Mouse (Mus musculus): ENCODE results near the gene Psmg4. TPM values are rescaled to one million over a fixed set of nuclear protein-coding genes. Genes with fewer than 3 reads are reported as not detected.

Gene Psmg4
- polyA plus RNA-seq, 1 experiment: 30.1 TPM

DNA sequence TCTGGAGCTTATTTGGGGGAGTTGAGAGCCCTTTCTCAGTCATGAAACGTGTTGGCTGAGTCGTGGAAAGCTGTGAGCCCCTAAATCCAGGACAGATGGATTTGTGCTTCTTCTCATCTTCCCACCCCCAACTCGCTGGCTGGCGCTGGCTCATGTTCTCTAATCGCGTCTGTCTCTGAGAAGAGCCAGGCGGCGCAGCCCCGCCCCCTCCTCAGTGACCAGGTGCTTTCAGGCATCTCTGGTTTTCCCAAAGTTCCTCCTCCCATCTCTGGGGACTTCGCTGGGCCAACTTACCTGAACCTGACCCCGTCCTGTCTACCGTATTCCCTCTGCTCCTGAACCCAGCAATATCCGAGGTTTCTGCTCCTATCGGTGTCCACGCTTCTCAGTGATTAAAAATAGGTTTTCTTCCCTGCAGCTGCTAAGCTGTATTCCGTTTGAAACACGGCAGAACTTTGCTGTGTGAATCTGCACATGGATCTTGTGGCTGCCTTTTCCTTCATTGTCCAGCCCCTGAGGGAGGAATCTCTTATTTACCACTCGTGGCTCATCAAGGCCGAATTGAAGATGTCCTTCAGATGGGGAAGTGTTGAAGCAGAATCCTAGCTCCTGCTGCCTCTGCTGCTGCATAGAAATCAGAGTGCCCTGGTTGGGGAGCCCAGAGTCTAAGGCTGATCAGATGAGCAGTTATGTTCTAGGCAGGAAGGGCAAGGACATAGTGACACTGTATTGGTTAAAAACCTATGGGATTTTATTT is 12.3 kb upstream of the Psmg4 start:
- TF ChIP-seq CTCF (IDR thresholded peaks at IDR 0.05; ENCODE audit: control insufficient read depth, insufficient read depth, low read length): no peak
- no peak for TF ChIP-seq POLR2A (IDR thresholded peaks at IDR 0.05; ENCODE audit: borderline replicate concordance, control insufficient read depth, low read depth, low read length)
- H3K27ac ChIP-seq (ENCODE audit: control insufficient read depth, insufficient read depth, low read depth, low read length, poor library complexity): no peak overlapping the region
- WGBS: 57% methylated on average over 19 of the region's 19 CpGs
- H3K4me1 ChIP-seq (ENCODE audit: control insufficient read depth, insufficient read depth, low read length): no peaks in the 10 kb centered on the region
- no peak overlapping the region for H3K4me3 ChIP-seq (replicated peaks; ENCODE audit: control insufficient read depth, low read depth, low read length)

DNA sequence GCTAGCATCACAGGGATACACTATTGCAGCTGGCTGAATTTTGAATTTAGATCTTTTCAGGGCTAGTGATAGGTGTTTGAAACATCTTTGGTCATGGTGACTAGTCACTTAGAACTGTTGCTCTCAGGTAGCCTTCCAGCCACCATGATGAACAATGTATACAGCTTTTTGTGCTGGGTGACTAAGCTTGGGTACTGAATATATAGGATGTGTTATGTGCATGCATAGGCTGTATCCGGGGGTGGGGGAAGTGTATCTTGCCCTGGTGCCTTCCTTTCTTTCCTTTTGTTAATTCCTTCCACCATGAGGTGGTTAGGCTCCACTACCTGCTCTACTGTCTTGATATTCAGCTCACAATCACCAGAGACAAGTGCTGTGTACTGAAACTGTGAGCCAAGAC is 11.3 kb upstream of the Psmg4 start:
- Histone ChIP-seq H3K4me1 (ENCODE audit: control insufficient read depth, insufficient read depth, low read length) (no peaks in the 10 kb centered on the region), H3K27ac (ENCODE audit: control insufficient read depth, insufficient read depth, low read depth, low read length, poor library complexity) (no peak overlapping the region), H3K4me3 (replicated peaks; ENCODE audit: control insufficient read depth, low read depth, low read length) (no peak overlapping the region)
- TF ChIP-seq CTCF (IDR thresholded peaks at IDR 0.05; ENCODE audit: control insufficient read depth, insufficient read depth, low read length) (no peak), POLR2A (IDR thresholded peaks at IDR 0.05; ENCODE audit: borderline replicate concordance, control insufficient read depth, low read depth, low read length) (no peak)
- WGBS: 69% methylated on average over 1 of the region's 1 CpGs

GRCm38 (mm10) chr13:34152695-34153094 is 10.1 kb upstream of the Psmg4 start:
- no peak overlapping the region for H3K27ac ChIP-seq (ENCODE audit: control insufficient read depth, insufficient read depth, low read depth, low read length, poor library complexity)
- no peaks in the 10 kb centered on the region for H3K4me1 ChIP-seq (ENCODE audit: control insufficient read depth, insufficient read depth, low read length)
- H3K4me3 ChIP-seq (replicated peaks; ENCODE audit: control insufficient read depth, low read depth, low read length): no peak overlapping the region
- 81% methylated on average over 7 of the region's 7 CpGs for WGBS
- no peak for TF ChIP-seq CTCF (IDR thresholded peaks at IDR 0.05; ENCODE audit: control insufficient read depth, insufficient read depth, low read length)
- TF ChIP-seq POLR2A (IDR thresholded peaks at IDR 0.05; ENCODE audit: borderline replicate concordance, control insufficient read depth, low read depth, low read length): no peak

DNA sequence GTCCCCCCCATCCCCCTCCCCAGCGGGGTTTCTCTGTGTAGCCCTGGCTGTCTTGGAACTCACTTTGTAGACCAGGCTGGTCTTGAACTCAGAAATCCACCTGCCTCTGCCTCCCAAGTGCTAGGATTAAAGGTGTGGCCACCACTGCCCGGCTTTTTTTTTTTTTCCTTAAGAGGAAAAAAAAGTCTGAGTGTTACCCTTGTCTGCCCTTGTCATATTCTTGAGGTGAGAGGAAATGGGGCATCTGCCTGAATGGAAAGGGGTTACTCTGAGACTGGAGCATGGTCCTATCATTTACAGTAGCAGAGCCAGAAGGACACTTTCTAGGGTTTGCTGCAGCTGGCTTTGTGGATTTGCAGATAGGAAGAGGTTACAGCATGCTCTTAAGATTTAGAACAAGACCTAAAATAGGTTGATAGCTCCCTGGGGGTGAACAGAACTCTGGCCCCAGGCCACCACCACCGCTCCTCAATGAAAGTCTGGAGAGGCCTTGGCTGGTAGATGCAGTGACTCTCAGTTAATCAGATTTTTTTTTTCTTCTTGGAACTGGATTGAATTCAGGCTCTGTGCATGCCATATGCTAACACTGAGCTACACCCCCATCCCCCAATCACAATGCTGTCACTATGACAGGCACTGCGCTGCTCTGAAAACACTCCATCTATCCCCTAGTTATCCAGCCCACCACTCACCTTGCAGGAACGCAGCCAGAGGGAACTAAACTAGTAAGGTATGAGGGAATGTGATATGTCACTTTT is 9.3 kb upstream of the Psmg4 start:
- Histone ChIP-seq H3K4me3 (replicated peaks; ENCODE audit: control insufficient read depth, low read depth, low read length) (no peak overlapping the region), H3K27ac (ENCODE audit: control insufficient read depth, insufficient read depth, low read depth, low read length, poor library complexity) (no peak overlapping the region), H3K4me1 (ENCODE audit: control insufficient read depth, insufficient read depth, low read length) (no peaks in the 10 kb centered on the region)
- TF ChIP-seq POLR2A (IDR thresholded peaks at IDR 0.05; ENCODE audit: borderline replicate concordance, control insufficient read depth, low read depth, low read length) (no peak), CTCF (IDR thresholded peaks at IDR 0.05; ENCODE audit: control insufficient read depth, insufficient read depth, low read length) (no peak)
- 80% methylated on average over 4 of the region's 5 CpGs for WGBS

DNA sequence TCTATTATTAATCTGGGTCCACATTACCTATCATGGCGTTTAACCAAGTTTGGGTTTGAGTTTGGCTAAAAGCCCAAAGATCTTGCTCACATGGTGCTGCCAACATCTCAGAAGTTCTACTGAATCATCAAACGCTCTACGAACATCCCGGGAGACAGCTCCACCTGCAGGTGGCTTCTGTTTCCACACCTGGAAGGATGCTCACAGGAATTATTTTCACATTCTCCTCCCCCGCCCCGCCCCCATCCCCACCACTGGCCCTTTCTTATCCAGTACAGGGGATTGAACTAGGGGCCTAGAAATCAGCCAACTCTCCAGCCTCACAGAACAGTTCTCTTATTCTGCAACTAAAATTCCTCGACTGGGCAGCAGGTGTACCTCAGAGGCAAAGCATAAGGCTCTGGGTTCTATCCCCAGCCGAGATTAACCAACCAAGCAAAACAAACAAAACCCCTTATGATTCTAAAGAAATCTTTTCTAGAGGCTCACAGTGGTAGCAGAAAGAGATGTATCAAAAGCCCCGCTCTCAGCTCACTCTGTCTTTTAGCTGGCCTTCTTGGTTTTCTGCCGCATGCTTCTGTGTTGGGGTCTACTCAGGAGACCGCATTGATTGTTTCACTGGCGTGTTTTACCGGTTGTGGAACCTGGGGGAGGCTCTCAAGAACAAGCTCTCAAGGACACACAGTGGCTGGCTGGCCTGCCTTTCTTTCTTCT is 8.4 kb upstream of the Psmg4 start:
- 37% methylated on average over 13 of the region's 13 CpGs for WGBS
- Histone ChIP-seq H3K4me1 (ENCODE audit: control insufficient read depth, insufficient read depth, low read length) (no peaks in the 10 kb centered on the region), H3K27ac (ENCODE audit: control insufficient read depth, insufficient read depth, low read depth, low read length, poor library complexity) (no peak overlapping the region), H3K4me3 (replicated peaks; ENCODE audit: control insufficient read depth, low read depth, low read length) (peak overlapping the region; percentile 48)
- TF ChIP-seq CTCF (IDR thresholded peaks at IDR 0.05; ENCODE audit: control insufficient read depth, insufficient read depth, low read length): peak; percentile 61
- no peak for TF ChIP-seq POLR2A (IDR thresholded peaks at IDR 0.05; ENCODE audit: borderline replicate concordance, control insufficient read depth, low read depth, low read length)

GRCm38 (mm10) chr13:34154931-34155272 is 7.9 kb upstream of the Psmg4 start:
- WGBS: 24% methylated on average over 3 of the region's 3 CpGs
- Histone ChIP-seq H3K27ac (ENCODE audit: control insufficient read depth, insufficient read depth, low read depth, low read length, poor library complexity) (no peak overlapping the region), H3K4me1 (ENCODE audit: control insufficient read depth, insufficient read depth, low read length) (no peaks in the 10 kb centered on the region), H3K4me3 (replicated peaks; ENCODE audit: control insufficient read depth, low read depth, low read length) (peak overlapping the region; percentile 48)
- peak; percentile 18; the same call in 1 of the 2 replicates for TF ChIP-seq CTCF (IDR thresholded peaks at IDR 0.05; ENCODE audit: control insufficient read depth, insufficient read depth, low read length)
- no peak for TF ChIP-seq POLR2A (IDR thresholded peaks at IDR 0.05; ENCODE audit: borderline replicate concordance, control insufficient read depth, low read depth, low read length)

- Histone ChIP-seq H3K4me3 (replicated peaks; ENCODE audit: control insufficient read depth, low read depth, low read length) (no peak overlapping the region), H3K27ac (ENCODE audit: control insufficient read depth, insufficient read depth, low read depth, low read length, poor library complexity) (no peak overlapping the region), H3K4me1 (ENCODE audit: control insufficient read depth, insufficient read depth, low read length) (no peaks in the 10 kb centered on the region)
- 74% methylated on average over 8 of the region's 8 CpGs for WGBS
- TF ChIP-seq CTCF (IDR thresholded peaks at IDR 0.05; ENCODE audit: control insufficient read depth, insufficient read depth, low read length) (no peak), POLR2A (IDR thresholded peaks at IDR 0.05; ENCODE audit: borderline replicate concordance, control insufficient read depth, low read depth, low read length) (no peak)
These were observed 6.5 kb upstream of the Psmg4 start for GRCm38 (mm10) chr13:34156133-34156839.

- no peak for TF ChIP-seq CTCF (IDR thresholded peaks at IDR 0.05; ENCODE audit: control insufficient read depth, insufficient read depth, low read length)
- no peak for TF ChIP-seq POLR2A (IDR thresholded peaks at IDR 0.05; ENCODE audit: borderline replicate concordance, control insufficient read depth, low read depth, low read length)
- WGBS: 85% methylated on average over 2 of the region's 2 CpGs
- Histone ChIP-seq H3K4me3 (replicated peaks; ENCODE audit: control insufficient read depth, low read depth, low read length) (no peak overlapping the region), H3K27ac (ENCODE audit: control insufficient read depth, insufficient read depth, low read depth, low read length, poor library complexity) (no peak overlapping the region), H3K4me1 (ENCODE audit: control insufficient read depth, insufficient read depth, low read length) (no peaks in the 10 kb centered on the region)
These were observed 6.0 kb upstream of the Psmg4 start for GRCm38 (mm10) chr13:34156840-34157185.

Data from bone marrow, adult 2 months (tissue).